Mouse (Mus musculus) cerebellum, adult 2 months (tissue): ENCODE results near the gene Ninl.

Source experiments
- CTCF ChIP-seq: fragments of 200-500 bp; IDR thresholded peaks from 2 replicates; pipeline ENCODE4 v1.5.1; 2011; ENCODE audit warnings: low read depth, mild to moderate bottlenecking, control low read depth, low read length, moderate library complexity, borderline replicate concordance; ENCODE audit not compliant: insufficient read depth
- POLR2A ChIP-seq: fragments of 200-500 bp; IDR thresholded peaks from 2 replicates; pipeline ENCODE4 v1.6.1; 2011; ENCODE audit warnings: low read length, control low read depth, borderline replicate concordance; ENCODE audit not compliant: insufficient read depth

- TF ChIP-seq CTCF: no peak
- no peak for TF ChIP-seq POLR2A
Measured at GRCm38 (mm10) chr2:150963246-150963645, 75.9 kb downstream of the Ninl start.
